Mouse (Mus musculus): ENCODE data around the gene Spdl1.
A peak's percentile ranks its signal among the peaks of the same experiment; 100 is the strongest.
"Not testable (repeated sequence)": the region's sequence is repeated elsewhere in the genome, so short reads cannot be mapped to it uniquely, and the experiment has no call there.

Gene Spdl1

GRCm38 (mm10) chr11:34798066-34798465 is 35.4 kb downstream of the Spdl1 start:
- DNase-seq (ENCODE audit: low spot score), result not testable (repeated sequence)

GRCm38 (mm10) chr11:34796097-34796496 is 37.3 kb downstream of the Spdl1 start:
- DNase-seq (ENCODE audit: low spot score), result no peak

- no peak for DNase-seq (ENCODE audit: low spot score)
Measured at GRCm38 (mm10) chr11:34791872-34792271, 41.6 kb downstream of the Spdl1 start.

GRCm38 (mm10) chr11:34784864-34785263 is 48.6 kb downstream of the Spdl1 start:
- DNase-seq (ENCODE audit: low spot score), result no peak

- no peak for DNase-seq (ENCODE audit: low spot score)
Measured at GRCm38 (mm10) chr11:34783587-34784043, 49.8 kb downstream of the Spdl1 start, which contains the start of gene Dock2. Gene Dock2, minus strand, starts transcription at chr11:34783892.

- DNase-seq (ENCODE audit: low spot score), result no peak
Measured at GRCm38 (mm10) chr11:34782516-34783430, 50.7 kb downstream of the Spdl1 start.

- no peak for DNase-seq (ENCODE audit: low spot score)
Measured at GRCm38 (mm10) chr11:34780786-34781185, 52.7 kb downstream of the Spdl1 start.

GRCm38 (mm10) chr11:34779966-34780365 is 53.5 kb downstream of the Spdl1 start:
- DNase-seq (ENCODE audit: low spot score), result no peak

- no peak for DNase-seq (ENCODE audit: low spot score)
Measured at GRCm38 (mm10) chr11:34778351-34778750, 55.1 kb downstream of the Spdl1 start.

GRCm38 (mm10) chr11:34777529-34777928 is 55.9 kb downstream of the Spdl1 start:
- DNase-seq (ENCODE audit: low spot score), result no peak

GRCm38 (mm10) chr11:34776054-34776453 is 57.4 kb downstream of the Spdl1 start:
- no peak for DNase-seq (ENCODE audit: low spot score)

GRCm38 (mm10) chr11:34774636-34775035 is 58.8 kb downstream of the Spdl1 start:
- no peak for DNase-seq (ENCODE audit: low spot score)

GRCm38 (mm10) chr11:34773304-34773895 is 60.0 kb downstream of the Spdl1 start:
- DNase-seq (ENCODE audit: low spot score), result no peak

GRCm38 (mm10) chr11:34771221-34771986 is 62.0 kb downstream of the Spdl1 start:
- peak; percentile 67 for DNase-seq (ENCODE audit: low spot score)

- DNase-seq (ENCODE audit: low spot score), result no peak
Measured at GRCm38 (mm10) chr11:34770666-34771065, 62.8 kb downstream of the Spdl1 start.

GRCm38 (mm10) chr11:34769946-34770345 is 63.5 kb downstream of the Spdl1 start:
- DNase-seq (ENCODE audit: low spot score), result no peak

GRCm38 (mm10) chr11:34769396-34769795 is 64.0 kb downstream of the Spdl1 start:
- DNase-seq (ENCODE audit: low spot score), result no peak

GRCm38 (mm10) chr11:34763739-34764361 is 69.6 kb downstream of the Spdl1 start:
- DNase-seq (ENCODE audit: low spot score), result no peak

GRCm38 (mm10) chr11:34762570-34763127 is 70.8 kb downstream of the Spdl1 start:
- DNase-seq (ENCODE audit: low spot score), result no peak

GRCm38 (mm10) chr11:34762125-34762524 is 71.3 kb downstream of the Spdl1 start:
- DNase-seq (ENCODE audit: low spot score), result no peak

- DNase-seq (ENCODE audit: low spot score), result no peak
Measured at GRCm38 (mm10) chr11:34759582-34759981, 73.9 kb downstream of the Spdl1 start.

Data from urinary bladder, postnatal 14 days (tissue).